Mouse (Mus musculus) urinary bladder, postnatal 14 days (tissue): ENCODE data around the gene Gm28038.

ENCODE experiments used
- DNase-seq: peaks from one replicate; pipeline ENCODE4 v3.0.0; 2021; ENCODE audit warnings: low spot score

Gene Gm28038

GRCm38 (mm10) chr2:30256616-30257350 is 24.1 kb upstream of the Gm28038 start:
- no peak for DNase-seq

DNA sequence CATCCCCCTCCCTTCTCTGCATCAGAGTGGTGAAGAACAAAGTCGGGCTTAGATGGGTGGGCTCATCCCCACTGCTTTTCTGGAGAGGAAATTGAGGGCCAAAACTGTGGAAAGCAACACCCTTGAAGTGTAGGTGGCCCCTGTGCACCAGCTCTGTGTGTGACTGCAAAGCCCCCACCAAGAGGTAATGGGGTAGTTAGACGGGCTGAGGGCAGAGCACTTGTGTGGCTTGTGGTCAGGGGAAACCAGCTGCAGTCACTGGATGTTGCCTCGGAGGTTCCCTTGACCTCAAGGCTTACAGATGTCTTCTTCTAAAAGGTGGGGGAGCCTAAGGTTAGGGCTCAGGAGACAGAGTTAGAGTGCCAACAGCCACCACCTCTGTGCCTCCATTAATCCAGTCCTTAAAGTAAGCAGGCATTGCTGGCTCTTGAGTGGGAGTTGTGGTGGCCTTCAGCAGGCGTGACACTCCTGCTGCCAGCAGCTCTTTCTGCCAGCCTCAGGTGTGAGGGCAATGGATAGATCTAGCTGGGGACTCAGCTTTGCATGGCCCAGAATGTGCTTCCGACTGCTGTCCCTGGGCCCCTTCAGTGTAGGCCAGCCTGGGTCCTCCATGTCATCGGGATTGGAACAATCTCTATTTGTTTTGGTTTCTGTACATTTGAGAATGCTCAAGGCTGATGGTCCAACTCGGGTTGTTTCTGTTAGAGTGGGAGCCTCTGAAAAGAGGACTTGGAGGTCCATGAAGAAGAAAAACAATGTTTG is 23.0 kb upstream of the Gm28038 start:
- DNase-seq = no peak

DNA sequence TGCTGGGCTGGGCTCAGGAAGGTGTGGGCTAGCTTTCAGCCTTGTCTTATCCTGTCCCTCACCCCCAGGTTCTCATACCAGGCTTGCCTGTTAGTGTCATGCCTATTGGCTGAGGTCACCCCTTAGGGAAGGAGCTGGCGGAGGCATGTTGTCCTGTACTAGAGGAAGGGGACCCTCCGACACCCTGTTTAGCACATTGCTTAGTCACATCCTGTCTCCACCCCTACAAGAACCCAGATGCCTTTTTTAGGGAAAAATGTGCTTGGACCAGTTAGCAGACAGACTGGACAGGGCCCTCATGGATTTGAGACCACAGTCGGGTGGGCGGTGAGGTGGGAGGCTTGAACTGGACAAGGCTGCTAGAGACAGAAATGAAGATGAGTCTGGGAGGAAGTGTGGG is 22.2 kb upstream of the Gm28038 start:
- DNase-seq = peak; percentile 56

GRCm38 (mm10) chr2:30259131-30260064 is 21.4 kb upstream of the Gm28038 start:
- DNase-seq = no peak

GRCm38 (mm10) chr2:30261064-30261736 is 19.6 kb upstream of the Gm28038 start:
- DNase-seq = no peak

DNA sequence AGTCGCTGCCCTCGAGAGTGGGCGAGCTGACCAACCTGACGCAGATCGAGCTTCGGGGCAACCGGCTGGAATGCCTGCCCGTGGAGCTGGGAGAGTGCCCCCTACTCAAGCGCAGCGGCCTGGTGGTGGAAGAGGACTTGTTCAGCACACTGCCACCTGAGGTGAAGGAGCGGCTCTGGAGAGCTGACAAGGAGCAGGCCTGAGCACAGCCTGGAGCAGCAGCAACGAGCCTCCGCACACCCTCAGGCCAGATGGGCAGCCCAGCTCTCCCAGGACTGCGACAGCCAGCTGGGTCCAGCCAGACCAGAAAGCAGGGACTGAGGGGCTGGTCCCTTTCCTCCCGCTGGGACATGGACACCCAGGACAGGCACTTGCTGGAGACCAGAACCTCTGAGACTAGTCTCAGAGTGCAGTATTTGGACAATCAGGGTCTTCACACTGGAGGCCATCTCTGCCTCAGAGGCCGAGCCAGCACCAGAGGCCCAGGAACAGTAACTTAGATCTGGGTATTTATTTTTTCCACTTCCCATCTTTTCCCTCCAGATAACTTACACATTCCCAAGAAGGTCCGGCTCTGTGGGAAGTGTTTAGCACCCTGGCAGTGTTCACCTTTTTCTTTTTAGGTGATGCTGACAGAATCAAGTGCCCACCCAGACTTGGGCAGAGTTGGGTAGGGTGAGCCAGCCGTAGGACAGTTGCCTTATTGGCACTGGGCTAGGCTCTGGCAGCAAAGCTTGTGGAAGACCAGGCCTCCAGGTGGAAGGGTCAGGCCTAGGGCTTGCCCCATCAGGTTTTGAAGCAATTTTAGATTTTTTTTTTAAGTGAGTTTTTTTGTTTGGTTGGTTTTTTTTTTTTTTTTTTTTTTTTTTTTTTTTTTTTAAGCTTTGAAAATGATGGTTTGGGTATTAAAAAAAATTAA is 18.7 kb upstream of the Gm28038 start:
- DNase-seq = no peak

- no peak for DNase-seq
These were observed 17.9 kb upstream of the Gm28038 start for GRCm38 (mm10) chr2:30262840-30263441.

GRCm38 (mm10) chr2:30263811-30264210 is 17.0 kb upstream of the Gm28038 start:
- no peak for DNase-seq

DNA sequence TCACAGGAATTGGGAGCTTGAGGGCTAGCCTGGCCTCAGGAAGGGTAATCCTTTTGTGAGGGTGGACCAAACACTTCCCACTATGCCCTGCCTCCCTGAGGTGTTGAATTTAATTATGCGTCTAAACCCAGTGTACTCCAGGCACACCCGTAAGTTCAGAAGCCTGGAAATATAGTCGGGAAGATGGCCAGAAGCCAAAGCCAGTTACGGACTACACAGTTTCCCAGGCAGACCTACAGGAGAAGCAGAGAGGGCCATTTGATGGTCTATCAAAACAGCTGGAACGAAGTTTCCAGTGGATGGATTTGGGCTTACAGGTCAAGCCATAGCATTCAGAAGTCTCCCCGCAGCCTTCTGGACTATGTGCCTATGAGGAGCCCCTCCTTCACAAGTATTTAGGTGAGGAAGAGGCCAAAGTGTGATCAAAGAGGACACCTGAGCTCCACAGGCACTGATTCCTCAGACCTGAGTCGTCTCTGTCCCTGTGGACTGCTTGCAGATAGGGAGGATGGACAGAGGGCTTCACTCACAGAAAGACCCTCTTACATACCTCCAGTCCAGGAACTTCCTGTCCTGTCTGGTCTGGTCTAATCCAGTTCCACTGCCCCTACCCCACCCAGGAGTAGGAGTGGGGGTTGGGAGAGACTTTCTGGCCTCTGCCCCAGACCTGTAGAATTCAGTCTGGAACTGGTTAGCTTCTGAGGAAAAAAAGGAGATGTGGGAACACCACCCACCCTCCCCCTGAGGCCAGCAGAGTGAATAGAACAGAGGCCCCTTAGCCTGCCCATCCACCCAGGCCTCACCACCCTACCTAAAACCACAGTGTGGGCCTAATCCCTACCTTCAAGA is 15.9 kb upstream of the Gm28038 start:
- DNase-seq = no peak

GRCm38 (mm10) chr2:30265767-30266253 is 15.0 kb upstream of the Gm28038 start, which contains the start of gene Phyhd1:
Phyhd1 (plus strand) TSS chr2:30266203.
- DNase-seq = peak; percentile 58

DNA sequence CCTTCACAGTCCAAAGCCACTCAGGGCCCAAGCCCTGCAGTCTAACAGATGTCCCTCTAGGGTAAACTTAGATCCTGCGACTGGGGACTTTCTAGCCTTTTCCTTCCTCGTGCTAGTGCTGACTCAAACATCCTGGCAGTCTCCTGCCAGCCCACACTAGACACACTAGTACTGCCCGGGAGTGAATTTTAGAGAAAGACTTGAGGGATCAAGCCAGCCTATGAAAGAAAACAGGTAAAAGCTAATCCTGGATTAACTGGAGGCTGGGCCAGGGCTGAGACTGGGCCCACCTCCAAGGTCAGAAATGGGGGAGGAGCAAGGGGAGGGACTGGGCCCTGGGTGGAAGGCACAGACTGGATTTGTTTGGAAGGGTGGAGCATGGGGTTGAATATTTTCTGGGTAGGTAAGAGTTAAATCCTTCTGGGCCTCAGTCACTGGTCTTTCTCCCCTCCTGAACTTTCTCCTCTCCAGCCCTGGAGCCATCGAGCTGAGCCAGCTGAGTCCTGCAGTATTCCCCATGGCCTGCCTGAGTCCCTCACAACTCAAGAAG is 14.4 kb upstream of the Gm28038 start:
- peak; percentile 81 for DNase-seq

DNA sequence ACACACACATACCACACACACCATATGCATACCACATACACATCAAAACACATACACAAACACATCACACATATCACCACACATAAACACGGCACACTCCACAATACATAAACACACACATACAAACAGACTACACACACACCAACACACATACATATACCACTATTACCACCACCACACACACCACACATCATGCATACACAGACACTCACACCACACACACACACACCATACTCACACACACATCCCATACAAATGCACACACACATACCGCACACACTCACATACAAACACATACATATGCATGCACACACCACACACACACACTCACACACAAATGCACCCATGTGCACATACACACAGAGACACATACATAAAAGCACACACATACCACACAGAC is 13.4 kb upstream of the Gm28038 start:
- DNase-seq = no peak

- no peak for DNase-seq
These were observed 12.5 kb upstream of the Gm28038 start for GRCm38 (mm10) chr2:30268371-30268770.

DNA sequence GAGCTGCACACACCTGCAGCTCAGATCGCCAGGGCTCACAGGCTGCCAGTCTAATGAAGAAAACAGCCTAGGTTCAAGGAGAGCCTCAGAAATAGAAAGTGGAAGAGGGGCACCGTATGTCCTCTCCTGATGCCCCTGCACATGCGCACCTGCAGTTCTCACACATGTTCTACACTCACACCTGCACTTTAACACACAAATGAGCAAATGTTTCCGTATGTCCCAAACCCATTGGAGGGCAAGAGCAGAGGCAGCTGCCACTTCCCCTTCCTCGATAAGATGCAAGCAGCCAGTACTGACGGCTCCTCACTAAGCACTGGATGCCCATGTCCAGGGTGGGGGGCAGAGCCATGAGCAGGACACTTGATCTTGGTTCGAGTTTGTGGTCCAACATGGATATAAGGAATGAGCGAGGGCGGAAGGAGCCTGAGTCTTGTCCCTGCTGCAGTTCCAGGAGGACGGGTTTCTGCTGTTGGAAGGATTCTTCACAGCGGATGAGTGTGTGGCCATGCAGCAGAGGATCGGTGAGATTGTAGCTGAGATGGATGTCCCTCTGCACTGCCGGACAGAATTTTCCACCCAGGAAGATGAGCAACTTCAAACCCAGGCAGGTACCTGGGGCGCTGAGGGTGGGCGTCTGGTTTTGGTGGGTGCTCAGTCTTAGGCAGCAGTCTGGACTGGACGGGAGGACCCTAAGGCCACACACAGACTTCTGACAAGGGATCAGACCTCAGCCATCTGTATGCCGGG is 11.4 kb upstream of the Gm28038 start:
- no peak for DNase-seq

- peak; percentile 73 for DNase-seq
These were observed 10.7 kb upstream of the Gm28038 start for GRCm38 (mm10) chr2:30270134-30270533.

GRCm38 (mm10) chr2:30281651-30282050 is 808 bp downstream of the Gm28038 start:
- no peak for DNase-seq

DNA sequence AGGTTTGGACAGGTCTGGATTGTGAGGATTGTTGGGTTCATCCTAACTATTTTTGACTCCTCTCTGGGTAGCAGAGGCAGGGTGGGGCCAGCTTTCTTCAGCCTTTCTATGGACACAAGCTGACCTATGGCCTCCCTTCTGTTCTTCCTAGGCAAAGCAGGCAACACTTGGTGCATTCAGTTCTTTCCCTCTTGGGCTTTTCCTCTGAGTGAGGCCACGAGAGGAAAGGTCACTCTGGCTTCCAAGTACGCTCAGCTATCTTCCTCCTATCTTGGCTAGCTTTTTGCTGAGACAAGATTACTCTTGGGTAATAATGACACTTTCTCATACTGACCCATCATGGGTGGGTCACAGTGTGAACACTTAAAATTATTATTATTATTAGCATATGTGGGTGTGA is 2.4 kb downstream of the Gm28038 start:
- DNase-seq = no peak

DNA sequence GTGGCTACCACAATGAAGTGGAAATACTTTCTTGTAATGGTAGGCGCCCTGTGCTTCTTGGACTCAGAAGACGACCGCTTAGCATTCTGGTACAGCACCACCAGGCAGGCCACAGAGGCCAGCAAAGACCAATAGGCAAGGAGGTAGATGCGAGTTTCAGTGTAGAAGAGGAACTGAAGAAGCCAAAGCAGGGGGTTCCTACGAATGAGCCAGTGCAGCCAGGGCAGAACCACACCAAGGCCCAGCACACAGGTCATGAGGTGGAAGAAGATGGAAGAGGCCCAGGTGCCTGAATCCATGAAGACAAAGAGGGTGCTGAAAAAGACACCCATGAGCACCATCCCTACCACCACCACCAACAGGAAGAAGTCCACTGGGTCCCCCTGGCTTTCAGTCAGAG is 4.2 kb downstream of the Gm28038 start:
- DNase-seq = no peak
